Mouse (Mus musculus) liver, embryonic 14.5 days (tissue): Measurements from ENCODE around the gene Ephx4. TPM values are rescaled to one million over a fixed set of nuclear protein-coding genes. Genes with fewer than 3 reads are reported as not detected.

ENCODE experiments used
- ATAC-seq: fragments of 200-750 bp; cut with Nextera tagmentation; 2 replicates; pipeline ENCODE4 v1.8.0; 2017; ENCODE audit warnings: moderate number of reproducible peaks, mild to moderate bottlenecking, moderate library complexity; ENCODE audit not compliant: insufficient read depth
- DNase-seq, 3 experiments: peaks; one replicate each; pipeline ENCODE4 v3.0.0-alpha.2; 2012 to 2013; ENCODE audit warnings: low read depth in 3 of 3, low spot score in 3 of 3
- H3K27ac ChIP-seq: fragments of 300-500 bp; sonication (generic); 2 replicates; pipeline ENCODE4 v1.5.1; 2014; ENCODE audit warnings: moderate library complexity, mild to moderate bottlenecking, control low read depth, inconsistent platforms
- H3K27me3 ChIP-seq: fragments of 300-500 bp; sonication (generic); 2 replicates; pipeline ENCODE4 v1.6.1; 2014; ENCODE audit warnings: mild to moderate bottlenecking, low read length, moderate library complexity; ENCODE audit not compliant: control insufficient read depth, insufficient read depth
- H3K36me3 ChIP-seq: fragments of 300-500 bp; sonication (generic); replicated peaks from 2 replicates; pipeline ENCODE4 v1.6.1; 2014; ENCODE audit warnings: low read depth; ENCODE audit not compliant: control insufficient read depth, insufficient read depth
- H3K4me1 ChIP-seq, 2 experiments: fragments of 200-500 bp in 1 of 2; fragments of 300-500 bp in 1 of 2; sonication (generic) in 1 of 2; replicated peaks; 2 replicates each; pipeline ENCODE4 v1.6.1; 2012 to 2014; ENCODE audit warnings: antibody characterized with exemption in 1 of 2, inconsistent platforms in 1 of 2, low read length in 1 of 2; ENCODE audit not compliant: control insufficient read depth in 2 of 2, insufficient read depth in 2 of 2
- H3K4me2 ChIP-seq: fragments of 300-500 bp; sonication (generic); 2 replicates; pipeline ENCODE4 v1.6.1; 2014; ENCODE audit warnings: low read depth, mild to moderate bottlenecking, control low read depth, moderate library complexity
- H3K4me3 ChIP-seq, 2 experiments: fragments of 200-500 bp in 1 of 2; fragments of 300-500 bp in 1 of 2; sonication (generic) in 1 of 2; 2 replicates each; pipeline ENCODE4 v1.5.1; 2012 to 2014; ENCODE audit warnings: low read depth in 2 of 2, low read length in 2 of 2, mild to moderate bottlenecking in 2 of 2, control low read depth in 1 of 2, inconsistent platforms in 1 of 2, moderate library complexity in 1 of 2; ENCODE audit not compliant: insufficient read depth in 1 of 2
- H3K9ac ChIP-seq: fragments of 300-500 bp; sonication (generic); replicated peaks from 2 replicates; pipeline ENCODE4 v1.6.1; 2014; ENCODE audit warnings: mild to moderate bottlenecking, control low read depth, moderate library complexity
- H3K9me3 ChIP-seq: fragments of 300-500 bp; sonication (generic); 2 replicates; pipeline ENCODE4 v1.6.1; 2016; ENCODE audit warnings: low read length, mixed read lengths; ENCODE audit not compliant: control insufficient read depth
- CTCF ChIP-seq: IDR thresholded peaks from 2 replicates; pipeline ENCODE4 v1.5.1; 2016; ENCODE audit warnings: antibody characterized with exemption, low read depth, control low read depth
- EP300 ChIP-seq: IDR thresholded peaks from 2 replicates; pipeline ENCODE4 v1.6.1; 2016; ENCODE audit warnings: antibody characterized with exemption, low read depth
- WGBS: fragments of 180-500 bp; shearing (Covaris S2); extraction: QIAGEN DNeasy Blood & Tissue Kit; methylation state at CpG from one replicate; pipeline ENCODE4 v1.1.7; 2014; ENCODE audit not compliant: insufficient replicate concordance; 5-methylcytosine and 5-hydroxymethylcytosine counted together
- polyA plus RNA-seq, 2 experiments: library from polyadenylated mRNA; depleted of rRNA in 1 of 2; stranded (reverse) in 1 of 2; unstranded in 1 of 2; fragments of >200 nt; fragmentation: Nextera tagmentation in 1 of 2; extraction: Ambion mirVana in 1 of 2; gene quantifications; 2 replicates each; pipeline versions ENCODE4 v1.2.1 to v1.2.3; 2012 to 2014

The Ephx4 gene
- 0.03 TPM in 1 of 2 replicates, not detected in the other for polyA plus RNA-seq (2012; rRNA removed)
- polyA plus RNA-seq (2014; fragmentation: Nextera tagmentation; extraction: Ambion mirVana), result not detected in 2 replicates

GRCm38 (mm10) chr5:107402436-107402835, at the start of gene Ephx4:
Gene Ephx4, plus strand, starts transcription at chr5:107402736.
- Histone ChIP-seq H3K27ac (no peak within 1 kb of the TSS), H3K9ac (no peak within 1 kb of the TSS), H3K9me3 (no peaks in the 10 kb centered on the region), H3K4me1 (no peaks in the 10 kb centered on the region), H3K4me2 (peak within 1 kb of the TSS; percentile 60), H3K36me3 (no peaks in the 10 kb centered on the region), H3K4me3 (peak within 1 kb of the TSS; percentile 22 to 50; a peak in 3 of 4 replicates), H3K27me3 (peaks cover 36% of the 10 kb centered on the region)
- ATAC-seq (no peak), DNase-seq (no peak)
- TF ChIP-seq CTCF (no peak), EP300 (no peak)
- 24% methylated on average over 5 of the region's 5 CpGs for WGBS

GRCm38 (mm10) chr5:107353981-107354380, 48.6 kb upstream of the Ephx4 start:
- WGBS, result 45% methylated on average over 3 of the region's 3 CpGs
- H3K9ac ChIP-seq, result no peak overlapping the region
- H3K4me1 ChIP-seq, result no peaks in the 10 kb centered on the region
- no peak for TF ChIP-seq EP300
- H3K4me3 ChIP-seq, result no peak overlapping the region
- H3K9me3 ChIP-seq, result no peaks in the 10 kb centered on the region
- DNase-seq (no peak), ATAC-seq (no peak)
- H3K36me3 ChIP-seq, result no peaks in the 10 kb centered on the region
- H3K4me2 ChIP-seq, result no peak overlapping the region
- no peak overlapping the region for H3K27ac ChIP-seq
- no peaks in the 10 kb centered on the region for H3K27me3 ChIP-seq

GRCm38 (mm10) chr5:107355801-107356200, 46.7 kb upstream of the Ephx4 start:
- no peak overlapping the region for H3K27ac ChIP-seq
- H3K36me3 ChIP-seq, result no peaks in the 10 kb centered on the region
- 33% methylated on average over 1 of the region's 1 CpGs for WGBS
- no peak overlapping the region for H3K4me3 ChIP-seq
- H3K27me3 ChIP-seq, result no peaks in the 10 kb centered on the region
- TF ChIP-seq CTCF, result no peak
- TF ChIP-seq EP300, result no peak
- H3K4me1 ChIP-seq, result no peaks in the 10 kb centered on the region
- no peak for DNase-seq
- H3K4me2 ChIP-seq, result no peak overlapping the region
- ATAC-seq, result no peak
- H3K9me3 ChIP-seq, result no peaks in the 10 kb centered on the region
- no peak overlapping the region for H3K9ac ChIP-seq

GRCm38 (mm10) chr5:107357723-107358122, 44.8 kb upstream of the Ephx4 start:
- no peak for DNase-seq
- Histone ChIP-seq H3K36me3 (no peaks in the 10 kb centered on the region), H3K27me3 (no peaks in the 10 kb centered on the region), H3K9ac (no peak overlapping the region), H3K9me3 (no peaks in the 10 kb centered on the region), H3K4me3 (no peak overlapping the region), H3K4me2 (no peak overlapping the region), H3K27ac (no peak overlapping the region), H3K4me1 (no peaks in the 10 kb centered on the region)
- TF ChIP-seq EP300 (no peak), CTCF (no peak)
- 70% methylated on average over 8 of the region's 8 CpGs for WGBS
- no peak for ATAC-seq

- DNase-seq (peak; percentile 60 to 72 (median 62)), ATAC-seq (peak; percentile 97)
- H3K27me3 ChIP-seq, result no peaks in the 10 kb centered on the region
- peak overlapping the region; percentile 79 for H3K4me2 ChIP-seq
- TF ChIP-seq EP300, result no peak
- no peak for TF ChIP-seq CTCF
- WGBS, result under 1% methylated on average over 40 of the region's 40 CpGs
- H3K4me1 ChIP-seq, result no peaks in the 10 kb centered on the region
- H3K27ac ChIP-seq, result no peak overlapping the region
- peak overlapping the region; percentile 62 for H3K9ac ChIP-seq
- H3K36me3 ChIP-seq, result no peaks in the 10 kb centered on the region
- peak overlapping the region; percentile 58 to 90 for H3K4me3 ChIP-seq
- H3K9me3 ChIP-seq, result no peaks in the 10 kb centered on the region
Observed at GRCm38 (mm10) chr5:107359395-107360053, 43.0 kb upstream of the Ephx4 start.
